Mouse (Mus musculus) ES-E14 (cell line): Measurements from ENCODE around the gene Tatdn2. TPM values are rescaled to one million over a fixed set of nuclear protein-coding genes. Genes with fewer than 3 reads are reported as not detected.
A peak's percentile ranks its signal among the peaks of the same experiment; 100 is the strongest.

ENCODE experiments used
- DNase-seq: peaks from one replicate; pipeline ENCODE4 v3.0.0-alpha.2; 2013; ENCODE audit warnings: low read depth, low spot score
- H3K27ac ChIP-seq: 2 replicates; pipeline ENCODE4 v1.5.1; 2012; ENCODE audit warnings: low read depth, mild to moderate bottlenecking, low read length, moderate library complexity, mixed read lengths; ENCODE audit not compliant: poor library complexity, insufficient read depth, severe bottlenecking
- H3K36me3 ChIP-seq: 2 replicates; pipeline ENCODE4 v1.6.1; 2012; ENCODE audit warnings: mild to moderate bottlenecking, low read length, moderate library complexity, mixed read lengths; ENCODE audit not compliant: control insufficient read depth, poor library complexity, insufficient read depth, severe bottlenecking
- H3K4me1 ChIP-seq, 2 experiments: fragments of 150-350 bp in 1 of 2; sonication (generic) in 1 of 2; 2 replicates each; pipeline ENCODE4 v1.6.1; 2012; ENCODE audit warnings: low read length in 2 of 2, mild to moderate bottlenecking in 1 of 2, mixed read lengths in 1 of 2; ENCODE audit not compliant: control insufficient read depth in 2 of 2, insufficient read depth in 2 of 2, poor library complexity in 1 of 2
- H3K4me3 ChIP-seq, 2 experiments: fragments of 150-350 bp in 1 of 2; sonication (generic) in 1 of 2; 2 replicates each; pipeline ENCODE4 v1.5.1; 2012; ENCODE audit warnings: low read length in 2 of 2, low read depth in 1 of 2, mild to moderate bottlenecking in 1 of 2, mixed read lengths in 1 of 2; ENCODE audit not compliant: insufficient read depth in 1 of 2, poor library complexity in 1 of 2, severe bottlenecking in 1 of 2
- H3K9ac ChIP-seq: 2 replicates; pipeline ENCODE4 v1.6.1; 2012; ENCODE audit warnings: low read depth, mild to moderate bottlenecking, low read length, mixed read lengths; ENCODE audit not compliant: poor library complexity, insufficient read depth, severe bottlenecking
- H3K9me3 ChIP-seq: fragments of 150-350 bp; sonication (generic); 2 replicates; pipeline ENCODE4 v1.6.1; 2012; ENCODE audit warnings: low read depth, mild to moderate bottlenecking, low read length; ENCODE audit not compliant: control insufficient read depth, insufficient read depth
- CHD2 ChIP-seq: IDR thresholded peaks from 2 replicates; pipeline ENCODE4 v1.6.1; 2014; ENCODE audit warnings: mild to moderate bottlenecking, low read depth, low read length, inconsistent platforms
- HCFC1 ChIP-seq: IDR thresholded peaks from 2 replicates; pipeline ENCODE4 v1.6.1; 2012; ENCODE audit warnings: low read length, inconsistent platforms, borderline replicate concordance; ENCODE audit not compliant: insufficient read depth
- MAFK ChIP-seq: IDR thresholded peaks from 2 replicates; pipeline ENCODE4 v1.6.1; 2014; ENCODE audit warnings: mild to moderate bottlenecking, low read depth, low read length, inconsistent platforms; ENCODE audit not compliant: insufficient read depth
- ZC3H11A ChIP-seq: IDR thresholded peaks from 2 replicates; pipeline ENCODE4 v1.6.1; 2012; ENCODE audit warnings: low read depth, mild to moderate bottlenecking, inconsistent platforms, low read length, borderline replicate concordance
- ZNF384 ChIP-seq: IDR thresholded peaks from 2 replicates; pipeline ENCODE4 v1.6.1; 2012; ENCODE audit warnings: low read depth, low read length, inconsistent platforms
- in situ Hi-C, 2 experiments: fragments of 600-800 bp; cut with MboI; formaldehyde crosslinking; loops; one replicate each; pipeline ENCODE4 v1.15.1; 2025; ENCODE audit warnings: low sequenced_read_pairs in 2 of 2, inconsistent platforms in 1 of 2; ENCODE audit not compliant: unreplicated experiment in 2 of 2
- total RNA-seq: library from RNA; depleted of rRNA; stranded (reverse); fragments of 300-350 nt; gene quantifications from 2 replicates; pipeline ENCODE4 v1.2.3, GENCODE M21; 2012

Gene Tatdn2
- total RNA-seq, 1 experiment: 70.6 TPM

- Histone ChIP-seq H3K36me3 (no peaks in the 10 kb centered on the region), H3K27ac (no peak overlapping the region), H3K4me3 (no peak overlapping the region), H3K4me1 (peaks cover 1 to 25% of the 10 kb centered on the region in 2 experiments; a peak in 3 of 4 replicates), H3K9ac (no peak overlapping the region), H3K9me3 (no peaks in the 10 kb centered on the region)
- TF ChIP-seq HCFC1: no peak
- no peak for TF ChIP-seq ZC3H11A
- no peak for TF ChIP-seq CHD2
- no peak for TF ChIP-seq ZNF384
- TF ChIP-seq MAFK: no peak
- in situ Hi-C loops: no loop called here
- no peak for DNase-seq
Measured at GRCm38 (mm10) chr6:113656847-113657246, 40.0 kb upstream of the Tatdn2 start.

- H3K4me3 ChIP-seq: no peak overlapping the region
- TF ChIP-seq ZNF384: no peak
- TF ChIP-seq MAFK: no peak
- no peak for TF ChIP-seq ZC3H11A
- no peak for TF ChIP-seq HCFC1
- TF ChIP-seq CHD2: no peak
- H3K9ac ChIP-seq: no peak overlapping the region
- no peaks in the 10 kb centered on the region for H3K9me3 ChIP-seq
- no peak for DNase-seq
- no peaks in the 10 kb centered on the region for H3K36me3 ChIP-seq
- in situ Hi-C loops: no loop called here
- peaks cover 1 to 24% of the 10 kb centered on the region in 2 experiments; a peak in 3 of 4 replicates for H3K4me1 ChIP-seq
- H3K27ac ChIP-seq: no peak overlapping the region
Measured at GRCm38 (mm10) chr6:113658226-113658625, 38.6 kb upstream of the Tatdn2 start.

GRCm38 (mm10) chr6:113659648-113660491, 37.0 kb upstream of the Tatdn2 start:
- no peaks in the 10 kb centered on the region for H3K9me3 ChIP-seq
- in situ Hi-C loops: no loop called here
- no peak overlapping the region for H3K27ac ChIP-seq
- no peak for TF ChIP-seq MAFK
- TF ChIP-seq CHD2: no peak
- no peak for TF ChIP-seq HCFC1
- no peak for TF ChIP-seq ZC3H11A
- no peak for TF ChIP-seq ZNF384
- no peaks in the 10 kb centered on the region for H3K36me3 ChIP-seq
- H3K9ac ChIP-seq: no peak overlapping the region
- H3K4me3 ChIP-seq: no peak overlapping the region
- DNase-seq: no peak
- H3K4me1 ChIP-seq: peaks cover 0 to 21% of the 10 kb centered on the region in 2 experiments; a peak in 3 of 4 replicates

- TF ChIP-seq CHD2 (no peak), MAFK (no peak), HCFC1 (no peak), ZC3H11A (no peak), ZNF384 (no peak)
- Histone ChIP-seq H3K4me1 (peaks cover 0 to 17% of the 10 kb centered on the region in 2 experiments; a peak in 3 of 4 replicates), H3K27ac (no peak overlapping the region), H3K9me3 (no peaks in the 10 kb centered on the region), H3K36me3 (no peaks in the 10 kb centered on the region), H3K9ac (peak overlapping the region; percentile 10; the same call in 1 of the 2 replicates), H3K4me3 (no peak overlapping the region)
- in situ Hi-C loops: no loop called here
- DNase-seq: no peak
Measured at GRCm38 (mm10) chr6:113660492-113661352, 36.1 kb upstream of the Tatdn2 start.
